Mouse (Mus musculus) liver, adult 2 months (tissue): ENCODE measurements around the gene Brd4.

Experiments used
- CTCF ChIP-seq: fragments of 200-500 bp; IDR thresholded peaks from 2 replicates; pipeline ENCODE4 v1.5.1; 2011; ENCODE audit warnings: low read depth, low read length, control low read depth
- POLR2A ChIP-seq: fragments of 200-500 bp; IDR thresholded peaks from 2 replicates; pipeline ENCODE4 v1.6.1; 2011; ENCODE audit warnings: low read length, control low read depth; ENCODE audit not compliant: insufficient read depth; ENCODE audit errors: extremely low read depth

GRCm38 (mm10) chr17:32189850-32190249 lies 94.7 kb downstream of the Brd4 start:
- no peak for TF ChIP-seq CTCF
- TF ChIP-seq POLR2A = no peak
